Mouse (Mus musculus): Measurements from ENCODE around the gene H3f3b. TPM values are rescaled to one million over a fixed set of nuclear protein-coding genes. Genes with fewer than 3 reads are reported as not detected.
A peak's percentile ranks its signal among the peaks of the same experiment; 100 is the strongest.

The H3f3b gene
- polyA plus RNA-seq, 1 experiment from 2014 or later: 1,708 TPM

- Histone ChIP-seq H3K9me3 (ENCODE audit: low read length) (no peaks in the 10 kb centered on the region), H3K4me1 (ENCODE audit: insufficient read depth, low read depth, low read length) (no peaks in the 10 kb centered on the region), H3K4me2 (replicated peaks; ENCODE audit: low read depth, low read length) (no peak overlapping the region), H3K27me3 (replicated peaks; ENCODE audit: insufficient read depth, low read length) (no peaks in the 10 kb centered on the region), H3K36me3 (ENCODE audit: insufficient read depth, low read length) (peaks cover 10% of the 10 kb centered on the region; the same call in 1 of the 2 replicates), H3K9ac (replicated peaks; ENCODE audit: low read depth) (no peak overlapping the region), H3K4me3 (ENCODE audit: low read depth, low read length) (no peak overlapping the region), H3K27ac (ENCODE audit: low read length) (no peak overlapping the region)
- no peak for ATAC-seq
- DNase-seq (ENCODE audit: low spot score): no peak
- 98% methylated on average over 2 of the region's 2 CpGs for WGBS
- TF ChIP-seq CTCF (IDR thresholded peaks at IDR 0.05) (peak; percentile 15), EP300 (IDR thresholded peaks at IDR 0.05) (no peak)
These were observed 14.1 kb upstream of the H3f3b start for GRCm38 (mm10) chr11:116041833-116042232.

GRCm38 (mm10) chr11:116040593-116040992 is 12.8 kb upstream of the H3f3b start:
- H3K4me2 ChIP-seq (replicated peaks; ENCODE audit: low read depth, low read length): no peak overlapping the region
- DNase-seq (ENCODE audit: low spot score): no peak
- no peak for ATAC-seq
- H3K27ac ChIP-seq (ENCODE audit: low read length): no peak overlapping the region
- TF ChIP-seq CTCF (IDR thresholded peaks at IDR 0.05): no peak
- TF ChIP-seq EP300 (IDR thresholded peaks at IDR 0.05): no peak
- no peaks in the 10 kb centered on the region for H3K27me3 ChIP-seq (replicated peaks; ENCODE audit: insufficient read depth, low read length)
- H3K4me3 ChIP-seq (ENCODE audit: low read depth, low read length): no peak overlapping the region
- 76% methylated on average over 6 of the region's 6 CpGs for WGBS
- no peak overlapping the region for H3K9ac ChIP-seq (replicated peaks; ENCODE audit: low read depth)
- H3K36me3 ChIP-seq (ENCODE audit: insufficient read depth, low read length): peaks cover 7% of the 10 kb centered on the region; the same call in 1 of the 2 replicates
- H3K4me1 ChIP-seq (ENCODE audit: insufficient read depth, low read depth, low read length): no peaks in the 10 kb centered on the region
- H3K9me3 ChIP-seq (ENCODE audit: low read length): no peaks in the 10 kb centered on the region

DNA sequence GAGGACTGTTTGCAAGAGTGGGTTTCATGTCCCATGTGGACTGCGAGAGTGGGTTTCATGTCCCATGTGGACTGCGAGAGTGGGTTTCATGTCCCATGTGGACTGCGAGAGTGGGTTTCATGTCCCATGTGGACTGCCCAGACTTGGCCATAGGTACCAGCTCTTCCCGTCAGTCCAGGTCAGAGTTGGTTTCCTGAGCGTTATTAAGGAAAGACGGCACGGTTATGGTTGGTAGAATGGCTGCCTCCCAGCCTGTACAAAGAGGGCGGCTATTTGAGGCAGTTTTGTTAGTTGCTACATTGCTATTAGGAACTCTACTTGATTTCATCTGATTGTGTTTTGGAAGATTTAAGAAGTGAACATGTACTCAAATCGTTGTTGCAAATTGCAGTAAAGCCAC is 10.1 kb upstream of the H3f3b start:
- ATAC-seq (no peak), DNase-seq (ENCODE audit: low spot score) (no peak)
- Histone ChIP-seq H3K9me3 (ENCODE audit: low read length) (no peaks in the 10 kb centered on the region), H3K4me3 (ENCODE audit: low read depth, low read length) (no peak overlapping the region), H3K36me3 (ENCODE audit: insufficient read depth, low read length) (0 out of 2 replicates have a peak, but pooled peaks cover 4% of the 10 kb centered on the region), H3K9ac (replicated peaks; ENCODE audit: low read depth) (no peak overlapping the region), H3K27me3 (replicated peaks; ENCODE audit: insufficient read depth, low read length) (no peaks in the 10 kb centered on the region), H3K4me1 (ENCODE audit: insufficient read depth, low read depth, low read length) (no peaks in the 10 kb centered on the region), H3K4me2 (replicated peaks; ENCODE audit: low read depth, low read length) (no peak overlapping the region), H3K27ac (ENCODE audit: low read length) (no peak overlapping the region)
- WGBS: 93% methylated on average over 9 of the region's 9 CpGs
- TF ChIP-seq EP300 (IDR thresholded peaks at IDR 0.05) (no peak), CTCF (IDR thresholded peaks at IDR 0.05) (no peak)

DNA sequence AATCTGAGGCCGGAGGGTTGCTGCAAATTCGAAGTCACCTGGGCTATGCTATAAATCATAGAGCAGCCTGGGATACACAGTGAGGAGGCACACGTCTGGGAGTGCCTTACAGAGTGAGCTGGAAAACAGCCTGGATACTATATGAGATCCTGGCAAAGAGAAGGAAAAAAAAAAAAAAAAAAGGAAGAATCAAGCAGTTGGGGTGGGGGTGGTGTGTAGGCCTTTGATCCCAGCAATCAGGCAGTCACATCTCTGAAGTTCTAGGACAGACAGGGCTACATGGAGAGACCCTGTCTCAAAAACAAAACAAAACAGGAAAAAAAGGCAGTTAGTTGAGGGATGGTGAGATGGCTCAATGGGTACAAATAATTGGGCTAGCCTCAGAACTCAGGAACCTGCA is 8.9 kb upstream of the H3f3b start:
- H3K36me3 ChIP-seq (ENCODE audit: insufficient read depth, low read length): 0 out of 2 replicates have a peak, but pooled peaks cover 4% of the 10 kb centered on the region
- no peaks in the 10 kb centered on the region for H3K9me3 ChIP-seq (ENCODE audit: low read length)
- DNase-seq (ENCODE audit: low spot score) (no peak), ATAC-seq (no peak)
- H3K4me1 ChIP-seq (ENCODE audit: insufficient read depth, low read depth, low read length): 0 out of 2 replicates have a peak, but pooled peaks cover under 1% of the 10 kb centered on the region
- no peak overlapping the region for H3K9ac ChIP-seq (replicated peaks; ENCODE audit: low read depth)
- H3K4me2 ChIP-seq (replicated peaks; ENCODE audit: low read depth, low read length): no peak overlapping the region
- no peak overlapping the region for H3K4me3 ChIP-seq (ENCODE audit: low read depth, low read length)
- no peaks in the 10 kb centered on the region for H3K27me3 ChIP-seq (replicated peaks; ENCODE audit: insufficient read depth, low read length)
- WGBS: 84% methylated on average over 3 of the region's 3 CpGs
- H3K27ac ChIP-seq (ENCODE audit: low read length): no peak overlapping the region
- TF ChIP-seq EP300 (IDR thresholded peaks at IDR 0.05) (no peak), CTCF (IDR thresholded peaks at IDR 0.05) (no peak)

DNA sequence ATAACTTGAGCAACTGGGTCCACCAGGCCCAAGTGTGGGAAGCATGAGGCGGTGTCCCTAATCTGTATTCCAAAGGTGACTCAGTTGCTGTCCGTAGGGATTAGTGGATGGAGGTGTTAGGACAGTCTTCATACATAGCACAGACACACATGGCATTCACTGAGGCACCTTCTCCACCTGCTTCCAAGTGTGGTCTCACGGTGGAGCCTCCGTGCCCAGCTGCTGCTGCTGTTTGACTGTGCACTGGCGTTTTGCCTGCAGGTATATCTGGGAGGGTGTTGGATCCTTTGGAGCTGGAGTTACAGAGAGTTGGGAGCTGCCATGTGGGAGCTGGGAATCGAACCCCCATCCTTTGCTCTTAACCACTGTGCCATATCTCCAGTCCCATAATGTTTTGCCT is 6.8 kb upstream of the H3f3b start:
- H3K4me2 ChIP-seq (replicated peaks; ENCODE audit: low read depth, low read length): no peak overlapping the region
- ATAC-seq: no peak
- no peak overlapping the region for H3K9ac ChIP-seq (replicated peaks; ENCODE audit: low read depth)
- H3K4me1 ChIP-seq (ENCODE audit: insufficient read depth, low read depth, low read length): peaks cover 9% of the 10 kb centered on the region; the same call in 1 of the 2 replicates
- H3K9me3 ChIP-seq (ENCODE audit: low read length): no peaks in the 10 kb centered on the region
- DNase-seq (ENCODE audit: low spot score): no peak
- TF ChIP-seq EP300 (IDR thresholded peaks at IDR 0.05): no peak
- TF ChIP-seq CTCF (IDR thresholded peaks at IDR 0.05): no peak
- WGBS: 95% methylated on average over 6 of the region's 6 CpGs
- no peak overlapping the region for H3K4me3 ChIP-seq (ENCODE audit: low read depth, low read length)
- H3K27ac ChIP-seq (ENCODE audit: low read length): no peak overlapping the region
- H3K27me3 ChIP-seq (replicated peaks; ENCODE audit: insufficient read depth, low read length): no peaks in the 10 kb centered on the region
- H3K36me3 ChIP-seq (ENCODE audit: insufficient read depth, low read length): 0 out of 2 replicates have a peak, but pooled peaks cover 4% of the 10 kb centered on the region

- ATAC-seq: peak; percentile 1
- H3K9ac ChIP-seq (replicated peaks; ENCODE audit: low read depth): peak overlapping the region; percentile 66
- 0 out of 2 replicates have a peak, but pooled peaks cover 4% of the 10 kb centered on the region for H3K36me3 ChIP-seq (ENCODE audit: insufficient read depth, low read length)
- no peaks in the 10 kb centered on the region for H3K9me3 ChIP-seq (ENCODE audit: low read length)
- TF ChIP-seq CTCF (IDR thresholded peaks at IDR 0.05) (0 out of 2 replicates have a peak, but pooled peaks have one; percentile 1), EP300 (IDR thresholded peaks at IDR 0.05) (no peak)
- DNase-seq (ENCODE audit: low spot score): peak; percentile 59
- peak overlapping the region; percentile 58 for H3K4me2 ChIP-seq (replicated peaks; ENCODE audit: low read depth, low read length)
- peak overlapping the region; percentile 96 for H3K27ac ChIP-seq (ENCODE audit: low read length)
- whole genome bisulfite sequencing: 20% methylated on average over 14 of the region's 14 CpGs
- H3K4me1 ChIP-seq (ENCODE audit: insufficient read depth, low read depth, low read length): peaks cover 12% of the 10 kb centered on the region; the same call in 1 of the 2 replicates
- H3K27me3 ChIP-seq (replicated peaks; ENCODE audit: insufficient read depth, low read length): no peaks in the 10 kb centered on the region
- peak overlapping the region; percentile 60 for H3K4me3 ChIP-seq (ENCODE audit: low read depth, low read length)
These were observed 3.4 kb upstream of the H3f3b start for GRCm38 (mm10) chr11:116030898-116031845.

Measured in lung, postnatal 0 days (tissue).